Mouse (Mus musculus): Measurements from ENCODE around the gene Mamstr. TPM values are rescaled to one million over a fixed set of nuclear protein-coding genes. Genes with fewer than 3 reads are reported as not detected.

The Mamstr gene
- polyA plus RNA-seq, 2 experiments, result 19.8 to 34.6 TPM

GRCm38 (mm10) chr7:45621443-45621842 lies 18.3 kb upstream of the Mamstr start, which contains the start of gene Izumo1:
Gene Izumo1, plus strand, starts transcription at chr7:45621811.
- Histone ChIP-seq H3K9ac (ENCODE audit: low read depth, low read length, severe bottlenecking) (no peak within 1 kb of the TSS), H3K4me3 (replicated peaks; ENCODE audit: low read length) (no peak within 1 kb of the TSS), H3K4me2 (replicated peaks; ENCODE audit: low read depth, low read length, severe bottlenecking) (no peak within 1 kb of the TSS), H3K36me3 (ENCODE audit: control insufficient read depth, insufficient read depth, low read length) (no peaks in the 10 kb centered on the region), H3K9me3 (ENCODE audit: control insufficient read depth, low read length) (no peaks in the 10 kb centered on the region), H3K4me1 (ENCODE audit: control insufficient read depth, insufficient read depth, low read length) (peaks cover 1% of the 10 kb centered on the region; the same call in 1 of the 2 replicates), H3K27ac (replicated peaks; ENCODE audit: low read depth, low read length) (no peak within 1 kb of the TSS), H3K27me3 (ENCODE audit: control insufficient read depth, insufficient read depth, low read length) (peaks cover 21% of the 10 kb centered on the region; the same call in 1 of the 2 replicates)
- no peak for TF ChIP-seq POLR2A (IDR thresholded peaks at IDR 0.05; ENCODE audit: borderline replicate concordance, extremely low read depth, insufficient read depth, insufficient read length)
- 35% methylated on average over 9 of the region's 9 CpGs for WGBS
- ATAC-seq (ENCODE audit: low FRiP score, low read depth), result no peak
- DNase-seq (ENCODE audit: low spot score), result no peak

GRCm38 (mm10) chr7:45623507-45623906 lies 16.3 kb upstream of the Mamstr start:
- Histone ChIP-seq H3K4me3 (replicated peaks; ENCODE audit: low read length) (no peak overlapping the region), H3K4me2 (replicated peaks; ENCODE audit: low read depth, low read length, severe bottlenecking) (no peak overlapping the region), H3K27ac (replicated peaks; ENCODE audit: low read depth, low read length) (no peak overlapping the region), H3K9me3 (ENCODE audit: control insufficient read depth, low read length) (no peaks in the 10 kb centered on the region), H3K4me1 (ENCODE audit: control insufficient read depth, insufficient read depth, low read length) (no peaks in the 10 kb centered on the region), H3K27me3 (ENCODE audit: control insufficient read depth, insufficient read depth, low read length) (peaks cover 6% of the 10 kb centered on the region; the same call in 1 of the 2 replicates), H3K9ac (ENCODE audit: low read depth, low read length, severe bottlenecking) (no peak overlapping the region), H3K36me3 (ENCODE audit: control insufficient read depth, insufficient read depth, low read length) (no peaks in the 10 kb centered on the region)
- no peak for TF ChIP-seq POLR2A (IDR thresholded peaks at IDR 0.05; ENCODE audit: borderline replicate concordance, extremely low read depth, insufficient read depth, insufficient read length)
- no peak for ATAC-seq (ENCODE audit: low FRiP score, low read depth)
- no peak for DNase-seq (ENCODE audit: low spot score)
- WGBS, result 88% methylated on average over 11 of the region's 11 CpGs

DNA sequence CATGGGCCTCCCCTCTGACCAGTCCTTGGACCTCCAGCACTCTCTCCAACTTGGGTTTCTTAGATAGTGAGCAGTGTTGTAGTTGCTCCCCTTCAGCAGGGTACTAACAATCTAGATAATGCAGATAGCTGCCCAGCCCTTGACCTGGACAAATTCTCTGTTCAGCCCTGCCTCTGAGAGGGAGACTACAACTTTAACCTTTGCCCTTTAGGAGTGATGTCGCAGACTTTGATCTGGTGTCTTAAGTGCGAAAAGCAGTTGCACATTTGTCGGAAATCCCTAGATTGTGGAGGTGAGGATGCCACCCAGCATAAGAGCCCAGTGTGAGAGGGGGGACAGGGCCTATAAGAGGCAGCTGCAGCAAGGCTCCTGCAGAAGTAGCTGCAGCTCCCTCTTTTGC lies 15.1 kb upstream of the Mamstr start:
- Histone ChIP-seq H3K4me3 (replicated peaks; ENCODE audit: low read length) (no peak overlapping the region), H3K9ac (ENCODE audit: low read depth, low read length, severe bottlenecking) (no peak overlapping the region), H3K27ac (replicated peaks; ENCODE audit: low read depth, low read length) (no peak overlapping the region), H3K9me3 (ENCODE audit: control insufficient read depth, low read length) (no peaks in the 10 kb centered on the region), H3K27me3 (ENCODE audit: control insufficient read depth, insufficient read depth, low read length) (no peaks in the 10 kb centered on the region), H3K4me2 (replicated peaks; ENCODE audit: low read depth, low read length, severe bottlenecking) (no peak overlapping the region), H3K36me3 (ENCODE audit: control insufficient read depth, insufficient read depth, low read length) (no peaks in the 10 kb centered on the region), H3K4me1 (ENCODE audit: control insufficient read depth, insufficient read depth, low read length) (no peaks in the 10 kb centered on the region)
- no peak for TF ChIP-seq POLR2A (IDR thresholded peaks at IDR 0.05; ENCODE audit: borderline replicate concordance, extremely low read depth, insufficient read depth, insufficient read length)
- ATAC-seq (ENCODE audit: low FRiP score, low read depth) (no peak), DNase-seq (ENCODE audit: low spot score) (no peak)
- 41% methylated on average over 3 of the region's 3 CpGs for WGBS

GRCm38 (mm10) chr7:45625481-45625880 lies 14.3 kb upstream of the Mamstr start:
- Histone ChIP-seq H3K4me1 (ENCODE audit: control insufficient read depth, insufficient read depth, low read length) (no peaks in the 10 kb centered on the region), H3K27me3 (ENCODE audit: control insufficient read depth, insufficient read depth, low read length) (no peaks in the 10 kb centered on the region), H3K4me2 (replicated peaks; ENCODE audit: low read depth, low read length, severe bottlenecking) (no peak overlapping the region), H3K9me3 (ENCODE audit: control insufficient read depth, low read length) (no peaks in the 10 kb centered on the region), H3K9ac (ENCODE audit: low read depth, low read length, severe bottlenecking) (no peak overlapping the region), H3K36me3 (ENCODE audit: control insufficient read depth, insufficient read depth, low read length) (no peaks in the 10 kb centered on the region), H3K4me3 (replicated peaks; ENCODE audit: low read length) (no peak overlapping the region), H3K27ac (replicated peaks; ENCODE audit: low read depth, low read length) (no peak overlapping the region)
- ATAC-seq (ENCODE audit: low FRiP score, low read depth), result no peak
- 91% methylated on average over 8 of the region's 8 CpGs for WGBS
- TF ChIP-seq POLR2A (IDR thresholded peaks at IDR 0.05; ENCODE audit: borderline replicate concordance, extremely low read depth, insufficient read depth, insufficient read length), result no peak
- no peak for DNase-seq (ENCODE audit: low spot score)

DNA sequence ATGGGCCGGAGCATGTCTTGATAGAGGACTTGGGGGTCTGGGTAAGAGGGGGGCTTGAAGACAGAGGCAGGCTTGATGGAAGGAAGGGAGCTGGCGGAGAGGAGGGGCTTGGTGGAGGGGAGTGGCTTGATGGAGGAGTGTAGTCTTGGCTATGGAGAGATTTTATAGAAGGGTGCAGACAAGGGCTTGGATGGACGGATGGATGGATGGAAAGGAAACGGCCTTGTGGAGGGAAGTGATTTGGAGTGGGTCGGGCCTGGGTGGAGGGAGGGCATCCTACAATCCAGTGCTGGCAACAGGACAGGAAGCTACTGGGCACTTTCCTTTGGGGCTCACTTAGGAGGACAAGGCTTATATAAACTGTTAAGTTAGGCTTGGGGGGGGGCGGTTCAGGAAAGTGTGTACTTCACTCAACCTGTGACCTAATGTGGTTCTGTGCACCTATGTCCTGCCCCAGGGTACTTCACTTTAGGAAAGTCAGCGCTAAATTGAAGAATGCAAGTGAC lies 13.2 kb upstream of the Mamstr start:
- ATAC-seq (ENCODE audit: low FRiP score, low read depth) (no peak), DNase-seq (ENCODE audit: low spot score) (no peak)
- H3K9ac ChIP-seq (ENCODE audit: low read depth, low read length, severe bottlenecking), result no peak overlapping the region
- no peaks in the 10 kb centered on the region for H3K36me3 ChIP-seq (ENCODE audit: control insufficient read depth, insufficient read depth, low read length)
- H3K9me3 ChIP-seq (ENCODE audit: control insufficient read depth, low read length), result no peaks in the 10 kb centered on the region
- no peak overlapping the region for H3K4me3 ChIP-seq (replicated peaks; ENCODE audit: low read length)
- no peak overlapping the region for H3K27ac ChIP-seq (replicated peaks; ENCODE audit: low read depth, low read length)
- H3K4me1 ChIP-seq (ENCODE audit: control insufficient read depth, insufficient read depth, low read length), result no peaks in the 10 kb centered on the region
- no peak for TF ChIP-seq POLR2A (IDR thresholded peaks at IDR 0.05; ENCODE audit: borderline replicate concordance, extremely low read depth, insufficient read depth, insufficient read length)
- H3K27me3 ChIP-seq (ENCODE audit: control insufficient read depth, insufficient read depth, low read length), result no peaks in the 10 kb centered on the region
- no peak overlapping the region for H3K4me2 ChIP-seq (replicated peaks; ENCODE audit: low read depth, low read length, severe bottlenecking)
- WGBS, result 89% methylated on average over 7 of the region's 7 CpGs

Data from limb, embryonic 14.5 days (tissue).